Mouse (Mus musculus) adrenal gland, postnatal 36 days (tissue): ENCODE measurements around the gene Srgn. TPM values are rescaled to one million over a fixed set of nuclear protein-coding genes. Genes with fewer than 3 reads are reported as not detected.
A peak's percentile ranks its signal among the peaks of the same experiment; 100 is the strongest.
"Not testable (repeated sequence)": the region's sequence is repeated elsewhere in the genome, so short reads cannot be mapped to it uniquely, and the experiment has no call there.

Experiments
- DNase-seq, 2 experiments: peaks; one replicate each; pipeline ENCODE4 v3.0.0; 2021; ENCODE audit warnings: mixed read lengths in 1 of 2
- total RNA-seq, 2 experiments: library from RNA; stranded (reverse); gene quantifications; 2 replicates each; pipeline ENCODE4 v1.2.3; 2021

Srgn gene
- total RNA-seq, 2 experiments from 2014 or later = 40.5 to 65.4 TPM

GRCm38 (mm10) chr10:62522346-62522950 is 4.8 kb downstream of the Srgn start:
- no peak for DNase-seq

- DNase-seq = no peak
These were observed 5.5 kb downstream of the Srgn start for GRCm38 (mm10) chr10:62521763-62522162.

GRCm38 (mm10) chr10:62520911-62521310 is 6.3 kb downstream of the Srgn start:
- DNase-seq = no peak

- DNase-seq = no peak
These were observed 9.7 kb downstream of the Srgn start for GRCm38 (mm10) chr10:62517511-62517910.

- no peak for DNase-seq
These were observed 14.4 kb downstream of the Srgn start for GRCm38 (mm10) chr10:62512855-62513254.

GRCm38 (mm10) chr10:62511528-62511927 is 15.7 kb downstream of the Srgn start:
- no peak for DNase-seq

- no peak for DNase-seq
These were observed 18.1 kb downstream of the Srgn start for GRCm38 (mm10) chr10:62509032-62509656.

GRCm38 (mm10) chr10:62508459-62508858 is 18.8 kb downstream of the Srgn start:
- peak; percentile 42 to 50 for DNase-seq

- DNase-seq = peak; percentile 39 to 65
These were observed 19.5 kb downstream of the Srgn start for GRCm38 (mm10) chr10:62507591-62508308.

- no peak for DNase-seq
These were observed 20.2 kb downstream of the Srgn start for GRCm38 (mm10) chr10:62507071-62507470.

- peak in 1 of 2 experiments; percentile 31 for DNase-seq
These were observed 21.2 kb downstream of the Srgn start for GRCm38 (mm10) chr10:62506019-62506556.

- no peak for DNase-seq
These were observed 21.8 kb downstream of the Srgn start for GRCm38 (mm10) chr10:62505224-62505983.

GRCm38 (mm10) chr10:62503836-62504628 is 23.2 kb downstream of the Srgn start:
- DNase-seq = no peak

GRCm38 (mm10) chr10:62503353-62503752 is 23.9 kb downstream of the Srgn start:
- DNase-seq = peak in 1 of 2 experiments; percentile 22

GRCm38 (mm10) chr10:62501951-62502350 is 25.3 kb downstream of the Srgn start:
- DNase-seq = no peak

- DNase-seq = no peak
These were observed 26.2 kb downstream of the Srgn start for GRCm38 (mm10) chr10:62500916-62501615.

GRCm38 (mm10) chr10:62500088-62500915 is 26.9 kb downstream of the Srgn start:
- DNase-seq = peak; percentile 55 to 71

- not testable (repeated sequence) for DNase-seq
These were observed 35.6 kb downstream of the Srgn start for GRCm38 (mm10) chr10:62491681-62492080.

GRCm38 (mm10) chr10:62488266-62488665 is 39.0 kb downstream of the Srgn start:
- DNase-seq = peak; percentile 40 to 61
